Mouse (Mus musculus): Measurements from ENCODE around the gene Prdm2. TPM values are rescaled to one million over a fixed set of nuclear protein-coding genes. Genes with fewer than 3 reads are reported as not detected.

The Prdm2 gene
- total RNA-seq, 2 experiments from 2014 or later = 31.6 to 34.6 TPM

GRCm38 (mm10) chr4:143058765-143059344 is 153.9 kb downstream of the Prdm2 start:
- intact Hi-C loops (cut with DNase I) = no loop called here
- DNase-seq (ENCODE audit: low spot score in 2 of 2) = no peak

Small RNA genes lying within 50 kb of the gene (microRNA-seq; reads per million reads assigned to microRNA genes)
- gene Mir7021 = 2.1 to 2.7 reads per million in 2 experiments

Other genes starting within 250 kb of the Prdm2 start
- gene Pdpn, start 86.6 kb upstream of the Prdm2 start, total RNA-seq (2021) = 10 to 100 TPM; 11.7 to 12.7 TPM
- 1 to 10 TPM; 1.5 to 1.6 TPM for gene Lrrc38, start 136.8 kb upstream of the Prdm2 start, total RNA-seq (2021)
- gene Pramel1, start 181.4 kb upstream of the Prdm2 start, total RNA-seq (2021) = under 1 TPM in 1 of 2 experiments, not detected in 1; 0.11 TPM
- gene Pramef8, start 199.4 kb upstream of the Prdm2 start, total RNA-seq (2021) = 10 to 100 TPM; 10.0 to 12.1 TPM
- not detected for gene Oog4, start 237.3 kb upstream of the Prdm2 start, total RNA-seq (2021)